Mouse (Mus musculus) G1E (cell line): ENCODE data around the gene Capn7.

Experiments
- CTCF ChIP-seq: IDR thresholded peaks from 2 replicates; pipeline ENCODE4 v1.5.1; 2012; ENCODE audit warnings: low read depth, low read length, inconsistent platforms, mixed read lengths
- GATA1 ChIP-seq: IDR thresholded peaks from 2 replicates; pipeline ENCODE4 v1.6.1; 2012; ENCODE audit warnings: borderline replicate concordance, low read length, inconsistent platforms, mixed read lengths
- POLR2AphosphoS5 ChIP-seq: IDR thresholded peaks from 2 replicates; pipeline ENCODE4 v1.6.1; 2012; ENCODE audit warnings: low read depth, low read length, inconsistent platforms; ENCODE audit not compliant: insufficient replicate concordance
- TAL1 ChIP-seq: conservative IDR thresholded peaks from 2 replicates; pipeline ENCODE4 v1.6.1; 2012; ENCODE audit warnings: low read depth, low read length, inconsistent platforms, mixed read lengths

- TF ChIP-seq GATA1: no peak
- no peak for TF ChIP-seq CTCF
- TF ChIP-seq POLR2AphosphoS5: no peak
- TF ChIP-seq TAL1: no peak
Measured at GRCm38 (mm10) chr14:31385406-31385805, 49.0 kb downstream of the Capn7 start.
